Mouse (Mus musculus): ENCODE measurements around the gene Thbs1. TPM values are rescaled to one million over a fixed set of nuclear protein-coding genes. Genes with fewer than 3 reads are reported as not detected.

Gene Thbs1
- not detected in 2 replicates for polyA plus RNA-seq (2012)

GRCm38 (mm10) chr2:118111488-118112131 lies at the start of gene Thbs1:
Gene Thbs1, plus strand, starts transcription at chr2:118111876.
- TF ChIP-seq GATA1 (IDR thresholded peaks at IDR 0.05; ENCODE audit: low read length) = no peak

DNA sequence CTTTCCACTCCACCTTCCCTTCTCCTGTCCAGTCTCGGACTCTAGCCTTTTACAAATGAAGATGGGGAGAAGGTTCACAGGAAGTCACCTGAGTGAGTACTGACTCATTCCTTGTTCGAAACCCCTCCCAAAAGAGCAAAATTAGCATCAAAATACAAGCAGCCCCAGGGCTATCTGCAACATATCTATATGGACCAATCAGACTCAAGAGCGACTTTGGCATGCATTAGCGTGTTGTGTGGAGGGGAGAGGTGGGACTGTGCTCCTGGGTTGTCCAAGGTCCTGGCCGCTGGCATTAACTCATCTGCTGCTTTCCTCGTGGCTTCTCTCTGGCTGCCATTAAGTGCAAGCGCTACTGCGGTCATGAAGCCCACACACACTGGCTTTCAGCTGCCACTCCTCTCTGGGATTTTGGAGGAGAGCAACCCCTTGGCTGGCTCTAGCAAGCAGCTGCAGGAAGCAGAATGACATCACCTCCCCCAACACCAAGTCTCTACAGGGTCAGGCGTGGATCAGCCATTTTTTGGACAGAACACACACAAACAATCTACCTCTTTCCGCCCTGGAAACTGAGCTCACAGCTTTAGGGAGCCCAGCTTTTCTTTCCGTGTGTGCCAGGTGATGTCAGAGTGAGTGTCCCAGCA lies 47.4 kb upstream of the Thbs1 start:
- TF ChIP-seq GATA1 (IDR thresholded peaks at IDR 0.05; ENCODE audit: low read length) = no peak

DNA sequence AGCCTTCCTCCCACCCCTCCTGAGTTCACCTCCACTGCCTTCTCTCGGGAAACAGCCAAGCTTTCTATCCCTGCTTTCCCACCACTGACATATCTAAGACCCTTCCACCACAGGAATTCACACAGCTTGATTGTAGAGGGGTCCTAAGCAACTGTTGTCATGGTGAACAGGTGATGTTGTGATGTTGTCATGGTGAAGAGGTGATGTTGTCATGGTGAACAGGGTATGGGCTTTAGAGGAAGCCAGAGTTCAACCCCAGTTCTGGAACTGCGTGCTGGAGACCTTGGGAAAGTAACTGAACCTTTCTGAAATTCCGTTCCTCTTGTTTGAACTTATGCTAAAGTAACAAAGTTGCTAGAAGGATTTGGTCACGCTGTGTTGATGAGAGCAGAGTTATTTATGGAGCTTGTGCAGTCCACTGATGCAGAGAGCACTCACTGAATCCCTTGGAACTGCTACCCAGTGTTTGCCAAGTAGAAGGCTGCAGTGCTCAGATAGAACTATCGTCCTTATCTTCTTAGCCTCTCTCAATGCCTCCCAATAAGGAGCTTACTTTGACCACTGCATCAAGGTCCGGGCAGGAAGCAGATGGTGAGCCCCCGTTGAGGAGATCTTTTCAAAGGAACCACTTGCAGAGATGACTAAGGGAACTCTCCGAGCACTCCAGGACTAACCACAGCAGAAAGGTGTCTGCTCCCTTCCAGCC lies 45.5 kb upstream of the Thbs1 start:
- no peak for TF ChIP-seq GATA1 (IDR thresholded peaks at IDR 0.05; ENCODE audit: low read length)

- TF ChIP-seq GATA1 (IDR thresholded peaks at IDR 0.05; ENCODE audit: low read length) = no peak
Observed at GRCm38 (mm10) chr2:118069975-118070374, 41.7 kb upstream of the Thbs1 start.

- TF ChIP-seq GATA1 (IDR thresholded peaks at IDR 0.05; ENCODE audit: low read length) = no peak
Observed at GRCm38 (mm10) chr2:118072811-118073372, 38.8 kb upstream of the Thbs1 start.

- no peak for TF ChIP-seq GATA1 (IDR thresholded peaks at IDR 0.05; ENCODE audit: low read length)
Observed at GRCm38 (mm10) chr2:118074030-118074429, 37.6 kb upstream of the Thbs1 start.

- TF ChIP-seq GATA1 (IDR thresholded peaks at IDR 0.05; ENCODE audit: low read length) = no peak
Observed at GRCm38 (mm10) chr2:118075165-118075564, 36.5 kb upstream of the Thbs1 start.

DNA sequence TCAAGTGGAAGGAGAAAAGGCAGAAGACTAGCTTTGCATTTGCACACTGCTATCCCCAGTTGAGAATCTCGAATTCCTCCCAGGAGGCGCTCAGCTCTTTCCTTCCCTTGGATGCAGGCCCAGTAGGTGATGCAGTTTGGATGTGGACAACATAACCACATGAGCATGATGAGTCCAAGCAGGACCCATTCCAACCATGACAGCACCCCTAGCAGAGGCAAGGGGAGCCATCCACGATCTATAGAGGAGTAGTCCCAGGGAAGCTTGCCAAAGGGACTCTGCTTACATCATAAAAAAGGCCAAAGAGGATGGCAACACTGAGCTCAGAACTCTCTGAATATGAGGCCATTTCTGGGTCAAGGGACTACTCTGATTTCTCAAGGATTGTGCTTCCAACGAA lies 32.5 kb upstream of the Thbs1 start:
- TF ChIP-seq GATA1 (IDR thresholded peaks at IDR 0.05; ENCODE audit: low read length) = no peak

GRCm38 (mm10) chr2:118081581-118081980 lies 30.1 kb upstream of the Thbs1 start:
- TF ChIP-seq GATA1 (IDR thresholded peaks at IDR 0.05; ENCODE audit: low read length) = no peak

DNA sequence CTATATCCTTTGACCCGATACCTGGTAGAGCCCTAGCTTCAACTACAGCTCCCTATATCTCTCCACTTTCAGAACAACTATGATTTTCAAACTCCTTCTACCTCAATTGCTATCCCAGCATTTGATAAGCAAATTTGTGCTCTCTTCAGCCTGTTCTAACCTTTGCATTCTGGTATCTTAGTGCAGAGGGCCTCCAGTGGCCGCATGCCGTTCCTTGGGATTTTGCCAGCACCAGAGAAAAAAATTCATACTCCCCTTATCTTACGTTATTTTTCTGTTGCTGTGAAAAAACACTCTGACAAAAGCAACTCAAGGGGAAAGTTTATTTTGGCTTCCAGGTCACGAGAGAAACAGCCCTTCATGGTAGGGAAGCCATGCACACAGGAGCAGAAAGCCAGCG lies 28.0 kb upstream of the Thbs1 start:
- TF ChIP-seq GATA1 (IDR thresholded peaks at IDR 0.05; ENCODE audit: low read length) = no peak

GRCm38 (mm10) chr2:118084693-118085092 lies 27.0 kb upstream of the Thbs1 start:
- no peak for TF ChIP-seq GATA1 (IDR thresholded peaks at IDR 0.05; ENCODE audit: low read length)

DNA sequence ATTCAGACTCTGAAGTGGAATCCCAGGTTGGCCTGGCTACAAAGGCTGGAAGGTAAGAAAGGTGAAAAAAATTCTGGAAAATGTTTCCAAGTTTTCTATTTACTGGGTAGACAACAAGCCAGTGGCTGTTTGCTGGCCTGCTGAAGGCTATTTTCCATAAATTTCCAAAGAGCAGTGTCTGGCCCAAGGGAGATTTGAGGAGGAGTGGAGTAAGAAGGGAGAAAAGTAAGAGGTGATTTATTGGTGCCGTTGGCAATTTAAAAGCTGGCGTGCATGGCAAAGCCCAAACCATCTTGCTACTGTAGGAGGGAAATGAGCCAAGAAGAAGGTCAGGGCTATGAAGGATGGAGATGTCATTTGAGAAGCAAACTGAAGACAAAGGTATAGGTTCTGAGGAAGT lies 26.0 kb upstream of the Thbs1 start:
- no peak for TF ChIP-seq GATA1 (IDR thresholded peaks at IDR 0.05; ENCODE audit: low read length)

DNA sequence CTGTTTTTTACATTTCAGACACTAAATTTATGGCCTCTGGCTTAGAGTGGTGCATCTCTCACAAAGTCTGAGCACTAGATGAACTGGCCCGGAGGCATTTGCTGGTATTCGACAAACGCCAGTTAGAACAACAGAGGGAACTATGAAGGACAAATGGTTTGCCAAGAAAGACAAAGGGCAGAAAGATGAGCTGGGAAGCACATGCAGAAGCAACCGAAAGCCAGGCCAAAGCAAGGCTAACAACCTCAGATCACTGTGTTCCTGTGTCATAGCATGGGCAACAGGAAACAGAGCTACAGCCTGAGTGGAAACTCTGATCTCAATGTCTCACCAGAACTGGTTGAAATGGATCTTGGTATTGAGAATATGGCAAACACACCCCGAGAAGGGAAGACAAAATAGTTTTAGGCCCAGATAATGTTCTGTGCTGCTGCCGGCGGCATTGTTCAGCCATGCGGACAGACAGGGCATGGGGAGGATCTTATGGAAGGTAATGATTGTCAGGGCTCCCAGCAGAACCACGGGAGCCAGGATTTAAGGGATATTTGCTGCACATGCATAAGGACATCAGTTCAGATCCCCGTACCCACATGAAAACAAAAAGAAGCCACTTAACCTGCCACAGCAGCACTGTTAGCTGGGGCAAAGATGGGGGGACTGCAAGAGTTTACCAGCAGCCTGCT lies 24.5 kb upstream of the Thbs1 start:
- TF ChIP-seq GATA1 (IDR thresholded peaks at IDR 0.05; ENCODE audit: low read length) = no peak

DNA sequence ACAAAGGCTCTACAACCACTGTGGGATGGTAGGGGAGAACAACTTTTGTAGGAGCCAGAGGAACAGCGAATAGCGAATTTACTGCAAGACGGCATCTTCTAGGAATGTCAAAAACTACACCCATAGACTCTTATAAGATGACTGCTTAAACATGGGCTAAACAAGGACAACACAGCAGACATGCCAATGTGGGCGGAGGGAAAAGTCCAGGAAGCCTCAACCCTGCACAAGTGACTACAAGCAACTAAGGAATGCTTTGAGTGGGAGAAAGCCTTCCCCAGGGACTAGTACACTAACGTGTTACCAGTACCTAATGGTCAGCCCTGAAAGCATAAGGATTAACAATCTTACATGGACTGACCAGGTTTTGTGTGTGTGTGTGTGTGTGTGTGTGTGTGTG lies 20.4 kb upstream of the Thbs1 start:
- TF ChIP-seq GATA1 (IDR thresholded peaks at IDR 0.05; ENCODE audit: low read length) = no peak

GRCm38 (mm10) chr2:118099104-118099503 lies 12.6 kb upstream of the Thbs1 start:
- no peak for TF ChIP-seq GATA1 (IDR thresholded peaks at IDR 0.05; ENCODE audit: low read length)

- no peak for TF ChIP-seq GATA1 (IDR thresholded peaks at IDR 0.05; ENCODE audit: low read length)
Observed at GRCm38 (mm10) chr2:118102169-118102568, 9.5 kb upstream of the Thbs1 start.
